Mouse (Mus musculus) cerebellum, adult 18-20 months (tissue): Measurements from ENCODE around the gene Fbxo28.
"Not testable (repeated sequence)": the region's sequence is repeated elsewhere in the genome, so short reads cannot be mapped to it uniquely, and the experiment has no call there.

Experiments used
- DNase-seq, 2 experiments: peaks; one replicate each; pipeline ENCODE4 v3.0.0; 2021

The Fbxo28 gene

DNA sequence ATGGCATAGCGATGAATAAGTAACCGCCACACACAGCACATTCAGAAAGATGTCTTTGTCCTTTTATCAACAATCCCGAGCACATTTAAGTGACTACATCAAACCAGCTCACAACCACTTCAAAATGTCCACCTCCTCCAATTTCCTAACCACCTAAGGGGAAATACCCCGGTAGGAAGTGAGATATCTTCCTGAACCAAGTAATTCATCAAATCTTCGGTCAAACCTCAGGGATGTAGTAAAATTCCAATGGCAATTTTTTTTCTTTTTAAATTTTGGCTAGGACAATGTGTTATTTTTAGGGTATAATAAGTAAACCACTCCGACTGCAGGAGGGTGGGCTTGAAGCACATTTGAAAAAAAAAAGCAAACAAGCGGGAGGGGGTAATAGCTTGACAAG is 1.1 kb downstream of the Fbxo28 start:
- no peak for DNase-seq

DNA sequence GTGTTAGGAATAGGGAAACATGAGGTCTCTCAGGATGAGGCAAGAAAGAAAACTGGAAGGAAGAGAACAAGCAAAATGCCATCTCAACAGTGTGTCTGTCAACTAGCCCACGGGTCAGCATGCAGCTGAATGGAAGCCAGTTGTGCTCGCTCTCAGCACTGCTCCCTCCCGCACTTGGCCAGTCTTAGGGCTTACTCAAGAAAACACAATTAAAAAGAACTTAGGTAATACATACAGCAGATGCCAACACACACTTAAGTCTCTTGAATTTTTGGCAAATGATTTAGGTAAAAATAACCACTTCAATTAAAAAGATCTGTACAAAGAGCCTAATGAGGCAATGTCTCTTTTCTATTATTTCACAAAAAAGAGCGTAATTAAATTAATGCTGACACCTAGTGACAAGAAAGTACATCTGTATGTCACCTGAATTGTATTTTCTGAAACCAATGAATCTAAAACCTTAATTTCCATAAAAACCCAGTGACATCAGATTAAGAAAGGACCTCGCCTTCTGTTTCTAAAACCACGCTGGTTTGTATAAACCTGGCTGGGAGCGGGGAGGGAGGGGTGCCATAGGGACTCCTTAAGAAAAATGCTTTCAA is 2.4 kb downstream of the Fbxo28 start:
- peak; percentile 35 to 47 for DNase-seq

DNA sequence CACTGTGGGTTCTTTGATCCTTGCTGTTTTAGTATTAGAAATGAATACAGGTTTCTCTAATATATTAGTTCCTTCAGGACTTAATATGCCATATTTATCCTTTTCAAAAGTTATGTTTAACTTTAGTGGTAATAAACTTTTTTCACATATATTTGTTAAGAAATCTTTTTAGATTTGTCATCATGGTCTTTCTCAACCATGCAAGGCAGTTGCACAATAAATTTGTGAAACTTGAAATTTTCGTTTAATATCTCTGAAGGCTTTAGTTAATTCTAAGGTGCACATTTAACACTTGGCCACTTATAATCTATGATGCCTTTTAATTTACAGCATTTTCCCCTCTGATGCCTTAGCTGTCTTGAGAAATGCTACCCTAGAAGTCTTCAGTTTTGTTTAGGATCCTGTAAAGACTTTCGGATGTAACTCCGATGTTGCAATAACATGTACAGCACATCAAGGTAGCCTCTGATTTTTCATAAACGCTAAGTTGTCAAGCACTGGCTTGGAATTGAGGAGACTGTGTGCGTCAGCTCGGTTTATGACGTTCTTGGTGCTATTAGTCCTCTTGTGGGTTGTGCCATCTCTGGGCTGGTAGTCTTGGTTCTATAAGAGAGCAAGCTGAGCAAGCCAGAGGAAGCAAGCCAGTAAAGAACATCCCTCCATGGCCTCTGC is 7.5 kb downstream of the Fbxo28 start:
- DNase-seq: no peak

DNA sequence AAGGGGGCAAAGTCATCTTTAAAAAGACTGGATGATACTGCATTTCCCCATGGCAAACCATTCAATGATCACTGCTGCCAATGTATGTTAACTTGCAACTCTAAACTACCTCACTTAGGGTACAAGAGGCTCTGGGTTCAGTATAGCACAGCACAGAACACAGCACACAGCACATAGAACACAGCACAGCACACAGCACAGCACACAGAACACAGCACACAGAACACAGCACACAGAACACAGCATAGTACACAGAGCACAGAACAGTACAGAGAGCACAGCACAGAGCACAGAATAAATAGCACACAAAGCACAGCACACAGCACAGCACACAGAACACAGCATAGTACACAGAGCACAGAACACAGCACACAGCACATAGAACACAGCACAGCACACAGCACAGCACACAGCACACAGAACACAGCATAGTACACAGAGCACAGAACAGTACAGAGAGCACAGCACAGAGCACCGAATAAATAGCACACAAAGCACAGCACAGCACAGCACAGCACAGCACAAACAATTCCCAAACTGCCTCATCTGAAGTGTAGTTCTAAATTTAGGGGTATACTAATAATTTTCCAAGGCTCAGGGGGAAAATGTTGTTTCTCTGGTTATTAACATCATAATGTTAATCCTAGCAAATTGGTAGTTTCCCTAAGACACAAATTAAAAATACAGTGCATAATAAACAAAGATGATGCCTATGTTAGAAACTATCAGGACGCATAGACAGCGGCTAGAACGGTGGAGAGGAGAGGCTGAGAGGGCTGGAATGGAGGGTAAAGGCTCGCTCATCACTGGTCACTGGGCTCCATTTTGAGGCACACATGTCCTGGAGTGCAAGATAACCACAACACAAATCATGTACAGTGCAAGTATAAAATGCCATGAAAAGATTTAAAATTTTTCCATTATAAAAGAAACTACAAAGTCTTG is 9.1 kb downstream of the Fbxo28 start:
- no peak for DNase-seq

DNA sequence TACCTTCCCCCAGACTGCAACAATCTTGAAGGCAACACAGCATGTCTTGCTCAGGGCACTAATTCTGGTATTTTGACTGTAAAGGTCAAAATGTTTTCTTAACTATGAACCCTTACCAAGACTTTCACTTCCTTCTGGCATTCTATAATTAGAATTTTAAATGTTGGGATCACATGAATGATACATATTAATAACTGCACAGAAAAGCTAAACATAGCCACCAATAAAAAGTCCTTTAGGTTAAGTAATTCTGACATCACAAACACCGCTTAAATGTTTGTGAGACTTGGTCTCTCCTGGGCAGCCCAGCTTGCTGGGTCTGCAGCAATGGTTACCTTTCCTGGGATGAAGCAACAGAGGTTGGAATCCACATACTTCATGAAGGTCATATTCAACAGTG is 15.5 kb downstream of the Fbxo28 start:
- no peak for DNase-seq

DNA sequence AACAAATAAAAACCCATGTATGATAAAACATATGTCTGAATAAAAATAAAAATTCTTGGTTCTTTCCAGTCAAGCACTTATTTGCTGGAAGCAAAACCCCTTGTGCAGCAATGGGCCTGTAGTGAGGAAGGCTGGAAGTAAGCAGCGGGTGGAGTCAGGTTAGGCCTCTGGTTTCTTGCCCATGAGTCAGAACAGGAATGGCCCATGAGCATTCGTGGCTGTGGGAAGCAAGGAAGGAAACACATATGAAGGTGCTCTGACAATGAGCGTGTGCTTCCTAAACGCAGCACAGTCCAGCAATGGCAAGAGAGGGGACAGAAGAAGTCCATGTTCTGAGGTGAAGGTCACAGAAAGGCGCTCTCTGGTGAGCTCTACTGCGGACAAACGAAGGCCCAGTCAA is 16.9 kb downstream of the Fbxo28 start:
- DNase-seq: no peak

DNA sequence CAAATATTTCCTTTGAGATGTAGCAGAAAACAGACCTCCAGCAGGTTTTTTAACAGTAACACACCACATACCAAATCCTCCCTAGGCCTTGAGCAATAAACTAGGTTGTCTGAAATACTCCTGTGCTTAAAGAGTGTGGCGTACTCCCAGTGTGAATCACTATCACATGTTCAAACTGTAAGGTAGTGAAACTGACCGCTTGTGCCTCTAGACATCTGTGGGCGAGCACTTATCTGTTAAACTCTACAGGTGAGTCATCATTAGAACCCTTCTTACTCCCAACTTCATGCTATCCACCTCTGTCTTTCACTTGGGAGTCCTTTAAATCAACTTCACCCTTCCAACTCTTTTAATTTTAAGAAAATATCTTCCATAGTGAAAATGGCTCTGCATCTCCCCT is 18.3 kb downstream of the Fbxo28 start:
- DNase-seq: no peak

DNA sequence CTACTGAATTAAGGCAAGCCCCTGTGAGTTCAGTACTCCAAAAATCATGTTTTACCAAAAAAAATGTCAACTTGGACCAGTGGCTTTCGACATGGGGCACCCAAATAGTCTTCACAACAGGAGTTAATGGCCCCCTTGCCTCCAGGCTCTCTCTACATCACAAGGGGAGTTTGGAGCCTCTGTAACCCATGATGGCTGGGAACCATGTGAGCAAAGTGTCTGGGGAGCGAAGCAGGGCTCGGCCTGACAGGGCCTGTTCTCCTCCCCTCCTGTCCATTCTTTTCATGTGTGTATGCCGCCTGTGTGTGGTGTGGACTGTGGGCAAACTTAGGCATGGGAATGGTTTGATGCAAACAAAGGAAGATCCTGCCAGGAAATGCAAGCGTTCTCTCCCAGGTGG is 27.2 kb downstream of the Fbxo28 start:
- no peak for DNase-seq

DNA sequence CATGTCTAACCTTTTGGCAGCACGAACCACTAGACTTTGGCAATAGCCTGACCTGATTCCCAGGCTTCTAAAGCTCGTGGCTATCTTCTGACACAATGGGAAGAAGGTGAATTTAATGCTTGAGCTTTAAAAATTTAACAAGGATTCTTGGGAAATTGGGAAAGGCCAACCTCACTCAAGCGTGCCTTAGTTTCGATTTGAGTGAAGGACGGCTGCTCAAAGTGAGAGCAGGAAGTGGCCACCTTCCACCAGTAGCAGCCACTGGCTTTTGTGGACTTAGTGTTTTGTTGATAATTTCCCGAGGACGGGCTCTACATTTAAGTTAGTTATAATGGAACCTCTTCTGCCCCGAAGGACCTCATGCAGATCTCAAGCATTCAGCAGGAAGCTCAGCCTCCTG is 28.2 kb downstream of the Fbxo28 start:
- DNase-seq: no peak

DNA sequence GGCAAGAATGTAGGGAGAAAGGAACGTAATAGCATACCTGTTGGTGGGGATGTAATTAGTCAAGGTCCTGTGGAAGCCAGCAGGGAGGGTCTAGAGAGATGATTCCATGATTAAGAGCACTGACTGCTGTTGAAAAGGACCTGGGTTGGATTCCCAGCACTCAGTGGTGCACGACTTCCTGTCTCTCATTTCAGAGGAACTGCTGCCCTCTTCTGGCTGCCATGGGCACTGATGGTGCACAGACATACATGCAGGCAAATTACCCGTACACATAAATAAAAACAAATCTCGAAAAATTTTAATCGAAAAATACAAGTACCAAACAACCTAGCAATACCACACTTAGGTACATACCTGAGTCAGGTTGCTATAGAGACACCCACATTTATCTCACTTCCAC is 30.1 kb downstream of the Fbxo28 start:
- DNase-seq: peak in 1 of 2 experiments; percentile 6

DNA sequence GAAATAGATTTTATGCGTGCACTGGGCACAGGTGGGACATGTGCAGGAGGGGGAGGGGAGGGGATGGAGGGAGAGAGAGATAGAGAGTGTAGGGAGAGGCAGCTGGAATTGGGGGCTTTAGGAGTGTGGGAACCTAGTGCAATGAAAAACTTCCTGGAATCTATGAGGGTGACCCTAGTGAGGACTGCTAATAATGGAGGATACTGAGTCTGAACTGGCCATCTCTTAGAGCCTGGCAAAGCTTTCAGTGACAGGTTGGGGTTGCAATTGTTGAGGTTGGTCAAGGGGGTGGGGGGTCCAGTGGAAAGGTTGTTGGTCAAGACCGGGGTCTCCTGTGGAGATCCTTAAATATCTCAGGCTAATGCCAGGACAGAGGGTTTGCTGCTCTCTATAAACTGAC is 31.1 kb downstream of the Fbxo28 start:
- no peak for DNase-seq

DNA sequence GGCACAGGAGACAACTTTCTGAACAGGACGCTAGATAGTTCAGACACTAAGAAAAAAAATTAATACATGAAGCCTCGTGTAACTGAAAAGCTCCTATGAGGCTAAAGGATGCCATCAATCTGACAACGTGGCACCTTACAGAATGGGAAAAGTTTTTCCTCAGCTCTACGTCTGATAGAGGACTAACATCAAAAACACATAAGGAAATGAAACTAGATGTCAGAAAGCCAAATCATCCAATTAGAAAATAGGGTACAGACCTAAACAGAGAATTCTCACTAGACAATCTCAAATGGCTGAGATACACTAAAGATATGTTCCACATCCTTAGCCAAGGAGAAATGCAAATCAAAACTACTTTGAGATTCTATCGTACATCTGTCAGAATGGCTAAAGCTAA is 32.0 kb downstream of the Fbxo28 start:
- no peak for DNase-seq

DNA sequence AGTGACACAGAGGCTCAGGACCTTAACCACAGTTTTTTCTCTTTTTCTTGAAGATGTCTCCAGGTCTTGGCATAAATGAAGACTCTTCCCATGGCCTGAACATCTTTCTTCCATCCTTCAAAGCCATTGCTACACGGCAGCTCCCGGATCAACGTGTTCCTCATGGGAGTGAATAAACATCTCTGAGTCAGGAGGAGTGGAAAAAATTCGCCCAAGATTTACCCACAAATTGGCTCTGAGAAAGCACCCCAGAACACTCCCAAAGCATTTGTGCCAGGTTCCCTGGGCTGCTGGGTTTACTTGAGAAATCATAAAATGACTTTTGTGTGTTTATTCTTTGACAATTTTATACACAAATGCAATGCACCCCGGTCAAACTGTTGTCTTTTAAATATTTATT is 38.5 kb downstream of the Fbxo28 start:
- no peak for DNase-seq

DNA sequence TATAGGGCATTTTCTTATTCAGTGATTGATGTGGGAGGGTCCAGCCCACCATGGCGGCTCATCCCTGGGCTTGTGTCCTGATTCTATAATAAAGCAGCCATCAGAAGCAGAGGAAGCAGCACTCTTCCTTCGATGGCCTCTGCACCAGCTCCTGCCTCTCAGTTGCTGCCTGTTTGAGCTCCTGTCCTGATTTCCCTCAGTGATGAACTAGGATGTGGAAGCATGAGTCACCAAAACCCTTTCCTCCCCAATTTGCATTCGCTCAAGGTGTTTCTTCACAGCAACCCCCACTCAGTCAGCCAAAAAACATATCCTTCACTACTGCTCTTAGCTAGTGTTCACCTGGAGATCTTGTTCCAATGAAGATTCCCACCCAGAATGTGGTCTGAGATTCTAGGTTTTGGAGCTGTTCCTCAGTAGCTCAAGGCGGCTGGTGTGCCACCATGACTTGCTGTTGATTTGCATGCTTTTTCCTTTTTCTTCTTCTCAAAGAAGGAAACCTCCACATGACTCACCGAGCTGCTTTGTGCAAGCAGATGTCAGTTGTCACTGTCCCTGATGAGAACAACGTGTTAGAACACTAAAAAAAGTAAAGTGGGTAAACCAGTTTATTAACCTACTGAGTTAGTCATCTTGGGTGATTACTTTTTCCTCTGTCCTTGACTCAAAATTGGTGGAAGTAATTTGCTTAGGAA is 39.1 kb downstream of the Fbxo28 start:
- no peak for DNase-seq

DNA sequence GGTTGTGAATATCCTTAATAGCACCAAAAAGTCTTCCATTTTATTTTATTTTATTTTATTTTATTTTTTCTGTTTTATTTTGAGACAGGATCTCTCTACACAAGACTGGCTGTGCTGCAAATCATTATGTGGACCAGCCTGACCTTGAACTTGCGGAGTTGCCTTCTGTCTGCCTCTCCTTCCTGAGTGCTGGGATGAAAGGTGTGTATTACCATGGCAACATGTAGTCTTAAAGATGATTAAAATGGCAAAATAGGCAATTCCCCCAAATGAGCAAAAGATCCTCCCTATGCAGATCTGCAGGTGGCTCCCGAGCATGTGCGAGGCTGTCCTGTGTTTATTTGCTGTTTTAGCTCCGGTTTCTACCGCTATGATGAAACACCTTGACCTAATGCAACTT is 43.6 kb downstream of the Fbxo28 start:
- DNase-seq: no peak

DNA sequence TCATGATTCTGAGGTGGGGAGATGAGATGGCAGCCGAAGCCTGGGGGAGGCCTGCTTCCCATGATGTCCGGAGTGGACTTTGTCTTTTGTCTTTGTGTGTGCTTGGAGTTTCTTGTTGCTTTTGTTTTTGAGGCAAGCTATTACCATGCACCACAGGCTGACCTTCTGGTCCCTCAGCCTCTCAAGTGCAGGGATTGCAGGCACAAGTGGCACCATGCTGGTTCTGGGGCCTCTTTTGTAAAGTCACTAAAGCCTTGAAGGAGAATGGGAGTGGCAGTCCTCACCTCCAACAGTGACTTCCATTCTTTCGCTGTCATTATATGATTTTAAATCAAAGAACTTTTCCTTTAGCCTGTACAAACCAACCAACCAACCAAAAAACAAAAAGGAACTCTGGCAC is 44.2 kb downstream of the Fbxo28 start:
- no peak for DNase-seq

DNA sequence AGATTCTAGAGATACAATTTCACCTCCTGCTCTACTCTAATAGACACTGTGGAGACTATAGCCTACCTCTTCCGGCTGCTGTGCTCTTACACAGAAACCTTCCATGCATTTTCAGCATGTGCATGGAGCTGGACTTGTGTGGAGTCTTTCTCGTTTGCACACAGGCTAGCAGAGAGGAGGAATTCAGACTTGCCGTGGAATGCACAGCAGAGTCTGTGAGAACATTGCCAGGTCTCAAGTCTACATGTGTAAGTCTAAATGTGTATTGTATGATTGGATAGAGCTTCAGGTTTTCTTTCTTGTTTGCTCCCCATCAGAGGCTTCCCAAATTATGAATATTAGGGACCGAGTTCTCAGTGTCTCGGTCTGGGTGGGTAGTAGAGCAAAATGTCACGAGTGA is 44.6 kb downstream of the Fbxo28 start:
- DNase-seq: no peak

DNA sequence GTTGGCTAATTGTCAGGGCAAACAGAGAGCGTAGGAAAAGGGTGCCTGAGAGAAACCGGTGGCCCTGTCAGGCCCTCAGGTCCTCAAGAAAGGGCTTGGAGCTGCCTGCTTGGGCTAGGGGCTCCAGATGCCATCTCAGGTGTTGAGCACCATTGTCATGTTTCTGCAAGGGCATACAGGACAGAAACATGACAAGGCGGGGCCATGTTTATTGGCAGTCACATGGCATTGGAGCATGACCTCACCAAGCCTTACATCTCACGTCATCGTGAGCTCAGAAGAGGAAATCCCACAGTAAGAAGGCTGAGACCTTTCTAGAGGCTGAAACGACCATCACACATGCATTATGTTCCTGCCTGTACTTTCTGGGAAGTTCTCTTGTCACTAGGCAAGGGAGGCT is 45.3 kb downstream of the Fbxo28 start:
- DNase-seq: no peak

DNA sequence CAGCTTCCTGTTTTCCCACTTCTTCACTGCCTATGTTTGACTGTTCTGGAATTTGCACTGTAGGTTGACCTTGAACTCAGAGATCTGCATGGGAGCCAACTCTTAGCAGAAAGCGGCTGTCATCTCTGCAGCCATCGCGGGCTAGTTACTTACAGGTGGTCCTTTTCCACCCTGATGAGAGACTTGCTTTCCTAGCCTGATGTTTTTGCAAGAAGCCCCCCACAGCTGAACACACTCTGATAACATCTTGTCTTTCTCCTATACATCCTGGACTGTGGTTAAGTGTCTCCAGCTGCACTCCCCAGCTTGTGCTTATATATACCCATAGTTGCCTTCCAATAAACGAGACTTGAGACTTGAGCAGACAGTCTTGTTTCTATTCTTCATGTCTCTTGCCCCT is 49.1 kb downstream of the Fbxo28 start:
- DNase-seq: no peak

DNA sequence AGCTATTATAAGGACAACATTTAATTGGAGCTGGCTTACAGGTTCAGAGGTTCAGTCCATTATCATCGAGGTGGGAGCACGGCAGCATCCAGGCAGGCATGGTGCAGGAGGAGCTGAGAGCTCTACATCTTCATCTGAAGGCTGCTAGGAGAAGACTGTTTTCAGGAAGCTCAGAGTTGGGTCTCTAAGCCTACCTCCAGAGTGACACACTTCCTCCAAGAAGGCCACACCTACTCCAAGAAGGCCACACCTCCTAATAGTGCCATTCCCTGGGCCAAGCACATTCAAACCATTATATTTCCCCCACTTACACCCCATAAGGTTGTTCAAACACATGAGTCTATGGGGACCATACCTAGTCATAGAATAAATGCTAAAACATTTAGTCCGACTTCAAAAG is 50.7 kb downstream of the Fbxo28 start:
- DNase-seq: not testable (repeated sequence)

DNA sequence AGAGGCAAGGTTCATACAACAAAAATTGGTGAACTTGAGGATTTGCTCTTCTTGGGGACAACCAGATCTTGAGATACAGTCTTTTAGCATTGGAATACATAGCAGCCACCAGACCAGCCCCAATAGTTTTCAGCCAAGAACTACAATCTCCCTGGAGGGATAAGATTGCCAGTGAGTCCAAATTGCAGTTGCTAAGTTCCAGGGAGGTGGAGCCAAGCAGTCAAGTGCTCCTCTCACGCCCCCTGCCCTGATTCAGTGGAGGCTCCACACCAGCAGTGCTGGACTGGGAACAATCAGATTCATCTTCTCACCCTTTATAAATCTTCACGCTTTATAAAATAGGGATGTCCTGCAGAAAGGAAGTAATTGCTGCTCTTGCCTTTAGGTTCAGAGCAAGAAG is 51.6 kb downstream of the Fbxo28 start:
- DNase-seq: no peak

DNA sequence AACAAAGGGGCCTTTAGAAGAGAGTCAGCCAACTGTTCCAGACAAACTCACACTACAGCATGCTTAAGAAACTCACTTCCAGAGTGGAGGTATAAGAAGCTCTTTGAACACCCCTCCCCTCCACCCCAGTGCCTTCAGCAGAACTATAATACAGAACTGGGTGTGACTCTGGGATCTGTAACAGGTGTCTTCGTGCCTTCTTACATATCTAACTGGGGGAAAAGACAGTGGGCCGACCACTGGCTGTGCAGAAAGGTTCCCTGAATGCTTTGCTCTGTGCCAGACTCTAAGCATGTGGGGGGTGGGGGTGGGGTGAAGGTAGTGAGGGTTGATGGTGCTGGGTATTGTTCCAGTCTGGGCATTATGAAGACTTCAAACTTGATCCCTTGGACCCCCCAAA is 52.8 kb downstream of the Fbxo28 start:
- no peak for DNase-seq

DNA sequence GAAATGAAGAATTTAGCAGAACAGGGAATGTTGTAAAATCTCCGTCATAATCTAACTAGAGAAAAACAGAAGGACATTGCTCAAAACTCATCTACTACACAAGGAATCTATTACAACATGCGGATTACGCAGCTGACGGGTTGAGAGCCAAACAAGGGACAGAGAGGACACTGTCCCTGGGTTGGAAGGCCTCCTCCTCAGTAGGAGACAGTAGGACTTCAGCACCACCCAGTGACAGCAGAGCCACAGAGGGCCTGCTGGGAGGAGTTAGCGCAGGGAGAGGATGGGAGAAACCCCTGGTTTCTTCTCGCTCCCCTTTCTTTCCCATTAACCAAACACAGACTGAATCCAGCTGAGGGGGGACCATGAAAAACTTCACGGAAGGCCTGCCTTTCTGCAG is 53.6 kb downstream of the Fbxo28 start:
- peak in 1 of 2 experiments; percentile 23 for DNase-seq
